ENCODE assay signal across 13 mouse cellular contexts in genomic region chr1:119251741-119252140, GRCm38 (mm10).
"Had no signal": no experiment of that assay in that cellular context is flagged by ENCODE, and none has a peak within 500 bp of the region (broad histone marks: within the 10 kb centered on the region; RNA-seq: fewer than 3 reads in every experiment).

No protein-coding gene starts in this region.

- DNase-seq: gastrocnemius, adult 2 months; gastrocnemius, postnatal 10 days; gastrocnemius, postnatal 25 days; heart, adult 18-20 months; heart, postnatal 10 days; heart, postnatal 4 days; kidney, adult 18-20 months; kidney, adult 8-10 months; kidney, postnatal 10 days; kidney, postnatal 25 days; kidney, postnatal 4 days; liver; liver, embryonic 13.5 days had no signal
